Mouse (Mus musculus) G1E (cell line): ENCODE measurements around the gene Evc.

Experiments used
- CTCF ChIP-seq: IDR thresholded peaks from 2 replicates; pipeline ENCODE4 v1.5.1; 2012; ENCODE audit warnings: low read depth, low read length, inconsistent platforms, mixed read lengths
- TAL1 ChIP-seq: conservative IDR thresholded peaks from 2 replicates; pipeline ENCODE4 v1.6.1; 2012; ENCODE audit warnings: low read depth, low read length, inconsistent platforms, mixed read lengths

GRCm38 (mm10) chr5:37241224-37241623 lies 95.5 kb downstream of the Evc start:
- TF ChIP-seq CTCF = no peak
- no peak for TF ChIP-seq TAL1
